Mouse (Mus musculus): ENCODE results near the gene Zfp691. TPM values are rescaled to one million over a fixed set of nuclear protein-coding genes. Genes with fewer than 3 reads are reported as not detected.
A peak's percentile ranks its signal among the peaks of the same experiment; 100 is the strongest.

Gene Zfp691
- polyA plus RNA-seq, 1 experiment from 2014 or later, result 4.0 TPM

- Histone ChIP-seq H3K4me1 (ENCODE audit: control insufficient read depth, insufficient read depth, low read length) (no peaks in the 10 kb centered on the region), H3K9ac (ENCODE audit: low read depth, low read length) (no peak overlapping the region), H3K4me3 (ENCODE audit: low read depth, low read length) (no peak overlapping the region), H3K9me3 (replicated peaks; ENCODE audit: control insufficient read depth, low read length, poor library complexity, severe bottlenecking) (no peaks in the 10 kb centered on the region), H3K27me3 (ENCODE audit: control insufficient read depth, insufficient read depth, low read depth, low read length) (no peaks in the 10 kb centered on the region), H3K36me3 (ENCODE audit: control insufficient read depth, insufficient read depth, low read length) (no peaks in the 10 kb centered on the region; the same call in 1 of the 2 replicates), H3K4me2 (ENCODE audit: low read length) (no peak overlapping the region), H3K27ac (ENCODE audit: low read length) (no peak overlapping the region)
- no peak for ATAC-seq
- 65% methylated on average over 2 of the region's 2 CpGs for WGBS
These were observed 49.2 kb downstream of the Zfp691 start for GRCm38 (mm10) chr4:119124771-119125273.

DNA sequence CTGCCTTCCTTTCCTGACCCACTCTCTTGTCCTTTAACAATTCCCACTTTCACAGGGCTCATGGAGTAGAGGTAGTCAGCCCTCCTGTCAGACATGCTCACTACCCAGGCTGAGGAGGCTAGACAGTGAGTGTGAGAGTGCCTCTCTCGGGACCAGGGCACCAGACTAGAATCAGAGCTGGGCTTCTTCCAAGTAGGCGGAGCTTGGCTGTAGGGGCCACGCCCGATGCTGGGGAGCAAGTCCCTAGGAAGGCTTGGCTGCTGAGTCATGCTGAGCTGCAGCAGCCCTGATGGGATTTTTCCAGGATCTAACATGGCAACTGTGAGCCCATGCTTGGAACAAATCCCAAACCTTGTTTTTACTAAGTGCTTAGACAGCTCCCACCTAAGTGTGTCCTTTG is 52.7 kb downstream of the Zfp691 start:
- WGBS, result 60% methylated on average over 4 of the region's 4 CpGs
- Histone ChIP-seq H3K4me1 (ENCODE audit: control insufficient read depth, insufficient read depth, low read length) (no peaks in the 10 kb centered on the region), H3K9me3 (replicated peaks; ENCODE audit: control insufficient read depth, low read length, poor library complexity, severe bottlenecking) (no peaks in the 10 kb centered on the region), H3K4me3 (ENCODE audit: low read depth, low read length) (no peak overlapping the region), H3K27me3 (ENCODE audit: control insufficient read depth, insufficient read depth, low read depth, low read length) (no peaks in the 10 kb centered on the region), H3K36me3 (ENCODE audit: control insufficient read depth, insufficient read depth, low read length) (no peaks in the 10 kb centered on the region; the same call in 1 of the 2 replicates), H3K9ac (ENCODE audit: low read depth, low read length) (no peak overlapping the region), H3K4me2 (ENCODE audit: low read length) (no peak overlapping the region), H3K27ac (ENCODE audit: low read length) (no peak overlapping the region)
- ATAC-seq, result no peak

DNA sequence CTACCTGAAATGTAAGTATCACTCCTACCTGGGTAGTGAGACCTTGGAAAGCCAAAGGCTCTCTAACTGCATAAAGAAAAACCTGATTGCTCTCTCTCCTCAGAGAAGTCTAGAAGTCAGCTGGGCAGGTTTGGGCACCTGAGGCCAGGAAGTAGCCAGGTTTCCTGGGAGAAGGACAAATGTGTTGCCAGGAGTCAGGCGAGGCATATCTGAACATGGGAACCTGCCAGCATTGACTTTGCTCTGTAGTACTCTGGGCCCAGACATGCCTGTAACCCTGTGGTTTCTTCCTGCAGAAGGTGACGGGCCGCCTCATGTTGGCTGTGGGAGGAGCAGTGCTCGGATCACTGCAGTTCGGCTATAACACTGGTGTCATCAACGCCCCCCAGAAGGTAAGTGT is 53.9 kb downstream of the Zfp691 start:
- no peak overlapping the region for H3K9ac ChIP-seq (ENCODE audit: low read depth, low read length)
- no peaks in the 10 kb centered on the region for H3K27me3 ChIP-seq (ENCODE audit: control insufficient read depth, insufficient read depth, low read depth, low read length)
- no peaks in the 10 kb centered on the region for H3K4me1 ChIP-seq (ENCODE audit: control insufficient read depth, insufficient read depth, low read length)
- H3K4me3 ChIP-seq (ENCODE audit: low read depth, low read length), result no peak overlapping the region
- ATAC-seq, result no peak
- H3K36me3 ChIP-seq (ENCODE audit: control insufficient read depth, insufficient read depth, low read length), result no peaks in the 10 kb centered on the region; the same call in 1 of the 2 replicates
- no peak overlapping the region for H3K4me2 ChIP-seq (ENCODE audit: low read length)
- no peak overlapping the region for H3K27ac ChIP-seq (ENCODE audit: low read length)
- 84% methylated on average over 6 of the region's 6 CpGs for WGBS
- H3K9me3 ChIP-seq (replicated peaks; ENCODE audit: control insufficient read depth, low read length, poor library complexity, severe bottlenecking), result no peaks in the 10 kb centered on the region

MicroRNAs within 50 kb of the gene (microRNA counts, 519-probe panel; counts per million panel counts)
- microRNA mmu-miR-1957, result 1,746 counts per million, percentile 35 among the panel's probes with 10 or more counts

Small RNA genes lying within 50 kb of the gene (microRNA-seq; reads per million reads assigned to microRNA genes)
- gene Mir1957a, result not detected

Other genes starting within 250 kb of the Zfp691 start
- gene Olfr1328, start 235.6 kb downstream of the Zfp691 start, polyA plus RNA-seq (2015; fragmentation: Nextera tagmentation; extraction: Ambion mirVana), result not detected in 2 replicates
- gene Lao1, start 212.6 kb downstream of the Zfp691 start, polyA plus RNA-seq (2015; fragmentation: Nextera tagmentation; extraction: Ambion mirVana), result not detected in 2 replicates
- gene Slc2a1, start 65.5 kb downstream of the Zfp691 start, polyA plus RNA-seq (2015; fragmentation: Nextera tagmentation; extraction: Ambion mirVana), result 90.7 and 91.6 TPM in 2 replicates
- gene Ermap, start 15.8 kb upstream of the Zfp691 start, polyA plus RNA-seq (2015; fragmentation: Nextera tagmentation; extraction: Ambion mirVana), result 0.14 and 0.52 TPM in 2 replicates
- gene Svbp, start 21.1 kb upstream of the Zfp691 start, polyA plus RNA-seq (2015; fragmentation: Nextera tagmentation; extraction: Ambion mirVana), result 220 and 230 TPM in 2 replicates
- gene Tmem269, start 44.0 kb upstream of the Zfp691 start, polyA plus RNA-seq (2015; fragmentation: Nextera tagmentation; extraction: Ambion mirVana), result 0.26 and 0.44 TPM in 2 replicates
- 22.6 and 26.0 TPM in 2 replicates for gene AU022252, start 58.5 kb upstream of the Zfp691 start, polyA plus RNA-seq (2015; fragmentation: Nextera tagmentation; extraction: Ambion mirVana)
- 9.2 and 9.9 TPM in 2 replicates for gene P3h1, start 58.7 kb upstream of the Zfp691 start, polyA plus RNA-seq (2015; fragmentation: Nextera tagmentation; extraction: Ambion mirVana)
- 0.63 and 1.6 TPM in 2 replicates for gene Cldn19, start 81.2 kb upstream of the Zfp691 start, polyA plus RNA-seq (2015; fragmentation: Nextera tagmentation; extraction: Ambion mirVana)
- 716 and 727 TPM in 2 replicates for gene Ybx1, start 120.4 kb upstream of the Zfp691 start, polyA plus RNA-seq (2015; fragmentation: Nextera tagmentation; extraction: Ambion mirVana)
- gene Ppih, start 146.4 kb upstream of the Zfp691 start, polyA plus RNA-seq (2015; fragmentation: Nextera tagmentation; extraction: Ambion mirVana), result 36.4 and 42.9 TPM in 2 replicates
- gene Ccdc30, start 241.3 kb upstream of the Zfp691 start, polyA plus RNA-seq (2015; fragmentation: Nextera tagmentation; extraction: Ambion mirVana), result 22.8 and 27.1 TPM in 2 replicates
- 18.6 and 19.4 TPM in 2 replicates for gene Ppcs, start 248.2 kb upstream of the Zfp691 start, polyA plus RNA-seq (2015; fragmentation: Nextera tagmentation; extraction: Ambion mirVana)
- 0.64 and 0.76 TPM in 2 replicates for gene Zmynd12, start 248.6 kb upstream of the Zfp691 start, polyA plus RNA-seq (2015; fragmentation: Nextera tagmentation; extraction: Ambion mirVana)

Data from midbrain, embryonic 16.5 days (tissue).